In the genomic region with DNA sequence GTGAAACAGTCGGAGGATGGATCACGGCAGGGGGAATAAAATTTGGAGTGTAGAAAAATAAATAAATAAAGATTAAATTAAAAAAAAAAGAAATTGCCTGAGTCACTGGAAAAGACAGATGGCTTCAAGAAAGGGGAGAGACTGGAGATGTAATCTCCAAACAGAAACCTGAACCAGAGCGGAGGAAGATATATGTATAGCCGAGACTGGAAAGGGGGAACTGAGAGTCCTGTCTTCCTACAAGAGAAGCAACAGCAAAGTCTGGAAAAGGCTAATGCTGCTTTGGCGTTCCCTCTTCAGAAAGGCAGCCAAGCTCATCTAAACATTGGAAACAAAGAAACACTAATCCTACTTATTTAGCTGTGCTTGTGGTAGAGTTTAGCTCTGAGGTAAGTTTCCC, we compare ENCODE assay signal across 16 mouse cellular contexts.
"Had no signal": no experiment of that assay in that cellular context is flagged by ENCODE, and none has a peak within 500 bp of the region (broad histone marks: within the 10 kb centered on the region; RNA-seq: fewer than 3 reads in every experiment).

No protein-coding gene starts in this region.

- H3K27ac ChIP-seq: neural tube, embryonic 13.5 days; neural tube, embryonic 15.5 days; stomach, embryonic 15.5 days; stomach, postnatal 0 days had no signal

- H3K9me3 ChIP-seq: neural tube, embryonic 13.5 days; neural tube, embryonic 15.5 days; stomach, embryonic 15.5 days had no signal

- H3K36me3 ChIP-seq: neural tube, embryonic 13.5 days; neural tube, embryonic 15.5 days; stomach, embryonic 15.5 days had no signal

- H3K9ac ChIP-seq: neural tube, embryonic 13.5 days; neural tube, embryonic 15.5 days; stomach, embryonic 15.5 days had no signal

- H3K27me3 ChIP-seq: neural tube, embryonic 13.5 days; neural tube, embryonic 15.5 days; stomach, embryonic 15.5 days had no signal

- H3K4me1 ChIP-seq: neural tube, embryonic 13.5 days; neural tube, embryonic 15.5 days; stomach, embryonic 15.5 days had no signal

- H3K4me2 ChIP-seq: neural tube, embryonic 13.5 days; neural tube, embryonic 15.5 days; stomach, embryonic 15.5 days had no signal

- H3K4me3 ChIP-seq: neural tube, embryonic 13.5 days; neural tube, embryonic 15.5 days; stomach, embryonic 15.5 days had no signal

- DNase-seq: retina, postnatal 1 day; right cerebral cortex, adult 18-20 months; right cerebral cortex, postnatal 14 days; right cerebral cortex, postnatal 25 days; right cerebral cortex, postnatal 4 days; spleen, adult 18-20 months; thymus, adult 18-20 months; thymus, adult 2 months; thymus, postnatal 14 days; thymus, postnatal 25 days; thymus, postnatal 36 days; thymus, postnatal 4 days had no signal
